17 mouse cellular contexts compared by ENCODE assay signal in the genomic region with DNA sequence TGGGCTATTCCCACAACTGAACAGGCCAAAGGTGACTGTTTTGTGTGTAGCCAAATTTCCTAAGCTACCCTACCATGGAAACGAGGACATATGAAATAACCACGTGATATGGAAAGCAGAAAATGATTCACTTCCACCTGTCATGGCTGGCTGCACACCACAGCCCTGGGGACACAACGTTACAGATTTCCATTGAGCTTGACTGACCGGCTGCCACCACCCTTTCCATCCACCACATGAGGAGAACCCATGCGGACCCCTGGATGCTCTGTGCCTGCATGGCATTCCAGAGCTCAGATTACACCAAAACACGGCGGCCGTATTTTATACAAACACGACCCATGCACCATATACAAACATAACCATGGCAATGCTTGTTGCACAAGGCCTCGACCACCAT. TPM values are rescaled to one million over a fixed set of nuclear protein-coding genes. Genes with fewer than 3 reads are reported as not detected.
"Had no signal": no experiment of that assay in that cellular context is flagged by ENCODE, and none has a peak within 500 bp of the region (broad histone marks: within the 10 kb centered on the region; RNA-seq: fewer than 3 reads in every experiment).

No protein-coding gene starts in this region.

- H3K4me1 ChIP-seq: limb, embryonic 13.5 days; liver, embryonic 15.5 days; megakaryocyte, embryonic 14.5 days; midbrain, embryonic 15.5 days; neural tube, embryonic 12.5 days had no signal

- DNase-seq: left cerebral cortex, postnatal 4 days; lung, adult 2 months; lung, postnatal 14 days; right cerebral cortex, postnatal 14 days; thymus, adult 18-20 months; thymus, postnatal 14 days had no signal

- ATAC-seq: intestine, embryonic 16.5 days; midbrain, embryonic 15.5 days had no signal

- H3K9me3 ChIP-seq: limb, embryonic 13.5 days; liver, embryonic 15.5 days; midbrain, embryonic 15.5 days; neural tube, embryonic 12.5 days had no signal

- H3K36me3 ChIP-seq: limb, embryonic 13.5 days; liver, embryonic 15.5 days; midbrain, embryonic 15.5 days; neural tube, embryonic 12.5 days had no signal

- H3K9ac ChIP-seq: limb, embryonic 13.5 days; liver, embryonic 15.5 days; midbrain, embryonic 15.5 days; neural tube, embryonic 12.5 days had no signal

- H3K27me3 ChIP-seq: limb, embryonic 13.5 days; liver, embryonic 15.5 days; midbrain, embryonic 15.5 days; neural tube, embryonic 12.5 days had no signal

- H3K27ac ChIP-seq: layer of hippocampus, adult 2 months; limb, embryonic 13.5 days; liver, embryonic 15.5 days; macrophage; midbrain, embryonic 15.5 days; neural tube, embryonic 12.5 days had no signal

- H3K4me2 ChIP-seq: limb, embryonic 13.5 days; liver, embryonic 11.5 days; liver, embryonic 15.5 days; midbrain, embryonic 11.5 days; midbrain, embryonic 15.5 days; neural tube, embryonic 12.5 days had no signal

- H3K4me3 ChIP-seq: layer of hippocampus, adult 2 months; limb, embryonic 13.5 days; liver, embryonic 15.5 days; megakaryocyte, embryonic 14.5 days; midbrain, embryonic 15.5 days; neural tube, embryonic 12.5 days had no signal

RNA-seq across cellular contexts. Expression of a gene that starts 12.5 kb away (rescaled TPM):
- total RNA-seq: monocyte, adult 5-6 weeks had no signal
- polyA plus RNA-seq: macrophage had no signal
